Mouse (Mus musculus) cerebellum, adult 2 months (tissue): ENCODE data around the gene Inpp4a.

Experiments
- CTCF ChIP-seq: fragments of 200-500 bp; IDR thresholded peaks from 2 replicates; pipeline ENCODE4 v1.5.1; 2011; ENCODE audit warnings: low read depth, mild to moderate bottlenecking, control low read depth, low read length, moderate library complexity, borderline replicate concordance; ENCODE audit not compliant: insufficient read depth
- POLR2A ChIP-seq: fragments of 200-500 bp; IDR thresholded peaks from 2 replicates; pipeline ENCODE4 v1.6.1; 2011; ENCODE audit warnings: low read length, control low read depth, borderline replicate concordance; ENCODE audit not compliant: insufficient read depth

GRCm38 (mm10) chr1:37327311-37327710 is 27.6 kb downstream of the Inpp4a start:
- TF ChIP-seq POLR2A (no peak), CTCF (no peak)
